Mouse (Mus musculus) ES-Bruce4 (cell line): ENCODE data around the gene Hormad2.

Experiments
- CTCF ChIP-seq: IDR thresholded peaks from one replicate; pipeline ENCODE4 v1.8.1; 2011; ENCODE audit warnings: low read depth, low read length
- EP300 ChIP-seq: IDR thresholded peaks from 2 replicates; pipeline ENCODE4 v1.6.1; 2011; ENCODE audit warnings: low read depth, low read length; ENCODE audit not compliant: insufficient read depth
- POLR2A ChIP-seq: IDR thresholded peaks from one replicate; pipeline ENCODE4 v1.8.1; 2011; ENCODE audit warnings: low read length; ENCODE audit not compliant: insufficient read depth

GRCm38 (mm10) chr11:4394226-4394625 is 46.7 kb downstream of the Hormad2 start:
- no peak for TF ChIP-seq POLR2A
- TF ChIP-seq CTCF, result no peak
- TF ChIP-seq EP300, result no peak
